Mouse (Mus musculus) regulatory T cell (primary cell): ENCODE data around the gene Kif2a.
"Not testable (repeated sequence)": the region's sequence is repeated elsewhere in the genome, so short reads cannot be mapped to it uniquely, and the experiment has no call there.

Experiments
- in situ Hi-C: fragments of 300-600 bp; cut with MboI, MseI; formaldehyde crosslinking; loops from one replicate; pipeline ENCODE4 v1.15.1; 2025; ENCODE audit warnings: high pct_unique_total_duplicates

Kif2a gene

DNA sequence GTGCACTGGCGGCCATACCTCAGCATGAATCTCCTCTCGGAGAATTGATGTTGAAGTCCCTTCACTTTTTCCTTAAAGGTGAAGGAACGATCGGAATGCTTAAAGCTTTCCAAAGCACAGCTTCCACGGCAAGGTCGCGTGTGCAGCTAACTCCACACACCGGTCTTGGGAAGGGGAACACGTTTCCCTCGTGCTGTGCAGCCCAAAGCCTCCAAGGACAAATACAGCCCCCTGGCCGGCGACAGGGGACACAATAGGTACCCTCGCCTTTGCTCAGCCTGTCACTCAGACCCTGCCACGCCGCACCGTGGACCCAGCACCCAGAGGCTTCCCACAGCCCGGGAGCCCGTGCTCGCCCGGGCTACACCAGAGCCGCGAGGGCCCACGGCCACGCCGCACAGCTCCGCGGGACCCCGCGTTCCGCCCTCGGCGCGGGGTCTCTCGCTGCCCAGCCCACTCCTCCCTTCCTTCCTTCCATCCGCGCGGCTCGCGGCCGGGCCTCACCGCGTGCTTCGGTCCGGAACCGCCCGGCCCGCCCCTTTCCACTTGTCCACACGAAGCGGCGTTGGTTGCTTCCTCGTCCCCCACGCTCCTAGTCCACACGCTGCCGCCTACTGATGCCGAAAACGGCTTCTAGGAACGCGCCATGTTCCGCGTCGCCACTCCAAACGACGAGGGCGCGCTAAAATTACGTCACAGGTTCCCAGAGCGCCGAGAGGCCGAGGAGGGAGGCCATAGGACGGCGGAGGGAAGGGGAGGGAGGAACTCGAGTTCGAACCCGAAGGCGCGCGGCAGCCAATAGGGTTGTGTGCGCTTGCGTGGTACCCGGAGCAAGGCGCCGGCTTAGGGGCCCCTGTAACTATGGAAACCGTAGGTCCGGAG, 85.4 kb downstream of the Kif2a start, which contains the start of gene Ipo11:
Gene Ipo11 (minus strand): TSS at position 703 of the 882 bp plus-strand sequence.
- in situ Hi-C loops: no loop called here

DNA sequence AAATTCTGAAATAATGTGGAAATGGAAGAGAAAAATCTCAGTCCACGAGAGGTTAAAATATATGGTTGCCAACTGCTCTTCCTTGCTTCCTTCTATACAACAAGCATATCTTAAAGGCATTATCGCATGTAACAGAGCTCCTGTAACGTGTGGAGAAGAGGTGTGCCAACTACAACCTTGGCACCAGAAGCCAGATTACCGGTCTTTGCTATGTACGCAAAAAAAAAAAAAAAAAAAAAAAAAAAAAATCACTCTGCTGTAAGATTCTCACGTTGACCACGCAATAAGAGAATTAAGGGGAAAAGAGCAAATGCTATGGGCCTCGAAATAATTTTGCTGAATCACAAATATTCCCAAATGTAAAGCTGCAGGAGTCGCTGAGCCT, 86.1 kb downstream of the Kif2a start:
- in situ Hi-C loops: no loop called here

DNA sequence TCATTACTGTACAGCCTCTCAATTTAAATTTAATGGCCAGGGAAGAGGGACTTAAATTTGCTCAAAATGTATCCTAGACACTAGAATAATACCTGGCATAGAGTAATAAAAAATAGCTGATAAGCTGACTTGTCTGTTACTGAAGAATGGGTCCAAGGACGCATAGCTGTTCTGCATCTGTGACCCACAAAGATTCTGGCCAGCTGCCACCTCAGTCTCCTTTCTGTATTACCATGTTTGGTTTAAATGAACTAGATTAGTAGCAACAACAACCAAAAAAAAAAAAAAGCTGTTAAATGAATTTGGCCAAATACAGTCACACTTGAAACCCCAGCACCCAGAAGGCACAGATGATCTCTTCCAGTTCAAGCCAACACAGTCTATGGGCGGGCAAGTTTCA, 92.7 kb downstream of the Kif2a start:
- in situ Hi-C loops: no loop called here

DNA sequence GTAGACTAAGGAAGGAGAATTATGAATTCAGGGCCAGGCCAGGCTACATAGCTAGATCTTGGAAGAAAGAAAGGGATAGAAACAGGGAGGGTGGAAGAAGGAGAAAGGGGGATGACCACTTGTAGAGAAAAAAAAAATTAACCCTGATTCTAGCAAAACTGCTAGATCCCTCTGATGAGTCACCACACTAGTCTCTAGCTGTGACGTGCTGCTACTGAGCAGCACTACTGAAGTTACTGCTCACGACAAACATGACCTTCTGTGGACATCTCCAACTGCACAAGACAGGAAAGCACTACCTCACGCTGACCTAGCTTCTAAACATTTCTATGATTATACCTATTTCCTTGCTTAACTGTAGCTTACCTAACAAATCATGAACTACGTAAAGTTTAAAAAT, 93.6 kb downstream of the Kif2a start:
- in situ Hi-C loops: no loop called here

DNA sequence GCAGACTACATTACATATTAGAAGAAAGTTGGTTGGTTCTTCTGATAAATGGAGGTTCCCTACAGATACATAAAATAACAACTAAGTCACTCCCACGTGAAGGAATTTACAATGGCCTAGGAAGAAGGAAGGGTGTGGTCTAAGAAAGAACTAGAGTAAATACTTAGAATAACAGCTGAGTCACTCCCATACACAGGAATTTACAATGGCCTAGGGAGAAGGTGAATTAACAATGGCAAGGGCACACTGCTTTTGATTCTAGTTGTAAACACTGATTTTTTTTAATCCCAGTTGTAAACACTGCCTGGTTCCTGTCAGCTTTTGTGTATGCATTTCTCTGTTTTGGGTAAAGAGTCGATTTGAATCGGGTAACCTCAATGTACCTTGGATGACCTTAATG, 96.0 kb downstream of the Kif2a start:
- in situ Hi-C loops: not testable (repeated sequence)

DNA sequence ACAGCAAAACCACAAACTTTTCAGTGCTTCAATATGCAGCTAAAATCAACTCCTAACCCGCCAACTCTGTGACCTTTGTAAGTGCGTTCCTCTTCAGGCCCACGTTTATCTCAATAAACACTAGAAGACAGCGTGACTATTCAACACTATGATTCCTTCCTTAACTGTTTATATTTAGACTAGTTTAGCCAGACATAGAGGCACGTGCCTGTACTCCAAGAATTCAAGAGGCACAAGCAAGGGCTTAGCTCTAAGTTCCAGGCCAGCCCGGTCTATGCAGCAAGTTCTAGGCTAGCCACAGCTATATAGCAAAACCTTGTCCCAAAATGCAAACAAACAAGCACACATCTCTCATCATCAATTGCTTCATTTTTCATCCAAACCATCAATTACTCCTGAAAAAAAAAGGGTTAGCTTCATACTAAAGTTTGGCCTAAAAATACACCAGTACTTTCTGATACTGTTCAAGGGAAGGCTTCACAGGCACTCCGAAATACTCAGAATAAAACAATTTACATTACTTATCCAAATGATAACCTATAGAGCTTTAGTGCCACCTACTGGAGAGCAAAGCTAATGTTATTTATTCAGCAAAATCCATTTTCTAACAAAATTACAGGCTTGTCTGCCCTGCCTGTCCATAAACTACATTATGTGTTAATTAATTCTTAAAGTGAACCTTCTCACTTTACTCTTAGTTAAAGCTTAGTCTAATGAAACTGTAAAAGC, 103.4 kb downstream of the Kif2a start:
- in situ Hi-C loops: no loop called here

DNA sequence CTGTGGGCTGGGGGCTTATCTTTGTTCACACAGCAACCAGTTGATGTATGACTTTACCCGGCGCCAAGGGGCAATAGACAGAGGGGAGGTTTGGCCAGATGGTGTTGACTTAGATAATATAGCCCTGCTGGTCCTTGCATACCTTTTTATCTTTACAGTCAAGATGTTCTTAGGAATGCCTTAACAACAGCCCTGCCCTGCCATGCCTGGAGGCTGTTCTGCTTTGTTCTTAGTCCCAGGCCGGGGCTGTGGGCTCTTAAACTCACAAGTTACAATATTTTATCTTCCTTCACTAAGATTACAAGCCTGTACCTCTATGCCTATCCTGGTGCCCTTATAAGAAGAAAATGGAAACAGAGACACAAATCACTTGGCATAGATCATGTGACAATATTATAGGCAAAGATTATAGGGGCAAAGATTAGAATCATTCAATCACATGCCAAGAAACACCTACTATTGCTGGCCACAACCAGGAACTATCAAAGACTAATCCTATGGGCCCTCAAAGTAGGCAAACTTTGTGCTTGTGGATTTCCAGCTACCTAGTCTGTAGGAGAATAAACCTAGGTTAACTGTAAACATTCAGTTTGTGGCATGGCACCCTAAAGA, 108.7 kb downstream of the Kif2a start:
- in situ Hi-C loops: no loop called here

DNA sequence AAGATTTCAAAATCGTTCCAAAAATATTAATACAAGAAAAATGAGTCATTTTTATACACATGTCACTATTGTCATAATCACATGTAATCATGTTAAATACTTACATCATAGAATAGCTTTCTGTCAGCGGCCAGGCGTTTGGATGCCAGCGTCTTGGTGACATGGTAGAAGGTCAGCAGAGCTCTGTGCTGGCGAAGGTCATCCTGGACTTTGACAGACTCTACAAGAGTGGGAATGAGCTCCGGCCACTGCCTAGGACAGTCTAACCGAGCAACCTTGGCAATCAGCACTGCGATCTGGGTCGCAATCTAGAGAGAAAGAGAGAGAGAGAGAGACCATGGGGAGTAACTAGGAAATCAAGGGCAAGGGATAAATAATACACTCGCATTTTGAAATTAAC, 111.8 kb downstream of the Kif2a start:
- in situ Hi-C loops: no loop called here
